Mouse (Mus musculus) 3134 (cell line): Measurements from ENCODE around the gene Pip5k1c.

Experiments
- DNase-seq: peaks from one replicate; pipeline ENCODE4 v3.0.0-alpha.2; 2011; ENCODE audit warnings: low spot score; ENCODE audit not compliant: insufficient read length; ENCODE audit errors: extremely low read depth

Gene Pip5k1c

DNA sequence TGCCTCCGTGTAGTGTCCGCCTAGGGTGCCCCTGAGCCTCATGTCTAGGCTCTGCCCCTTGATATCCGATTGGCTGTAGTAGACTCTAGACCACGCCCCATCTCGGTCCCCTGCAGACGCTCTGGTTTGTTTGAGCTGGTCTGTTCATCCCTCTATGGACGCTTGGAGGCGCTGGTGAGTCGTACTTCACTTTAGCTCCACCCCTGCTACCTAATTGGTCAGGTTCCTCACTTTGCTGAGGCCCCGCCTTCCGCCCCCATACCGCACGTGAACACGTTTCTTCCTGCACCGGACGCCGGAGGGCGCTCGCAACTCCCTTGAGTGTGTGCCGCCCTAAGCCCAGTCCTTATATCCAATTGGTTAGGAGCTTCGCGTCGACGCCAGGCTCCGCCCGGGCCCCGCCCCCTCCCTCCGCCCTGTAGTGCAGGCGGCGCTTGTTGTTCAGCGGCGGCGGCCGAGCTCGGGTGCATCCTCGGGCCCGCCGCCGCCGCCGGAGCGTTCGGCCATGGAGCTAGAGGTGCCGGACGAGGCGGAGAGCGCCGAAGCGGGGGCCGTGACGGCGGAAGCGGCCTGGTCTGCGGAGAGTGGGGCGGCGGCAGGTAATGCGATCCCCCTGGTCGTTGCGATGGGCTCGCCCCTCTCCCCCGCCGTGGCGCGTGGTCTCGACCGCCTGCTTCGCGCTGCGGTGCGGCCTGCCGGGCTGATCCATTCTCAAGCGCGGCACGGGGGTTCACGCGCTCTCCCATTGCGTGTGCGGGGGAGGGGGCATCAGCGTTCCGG, at the start of gene Pip5k1c:
Pip5k1c (plus strand) TSS at position 410 of the 780 bp plus-strand sequence.
- peak; percentile 100 for DNase-seq

DNA sequence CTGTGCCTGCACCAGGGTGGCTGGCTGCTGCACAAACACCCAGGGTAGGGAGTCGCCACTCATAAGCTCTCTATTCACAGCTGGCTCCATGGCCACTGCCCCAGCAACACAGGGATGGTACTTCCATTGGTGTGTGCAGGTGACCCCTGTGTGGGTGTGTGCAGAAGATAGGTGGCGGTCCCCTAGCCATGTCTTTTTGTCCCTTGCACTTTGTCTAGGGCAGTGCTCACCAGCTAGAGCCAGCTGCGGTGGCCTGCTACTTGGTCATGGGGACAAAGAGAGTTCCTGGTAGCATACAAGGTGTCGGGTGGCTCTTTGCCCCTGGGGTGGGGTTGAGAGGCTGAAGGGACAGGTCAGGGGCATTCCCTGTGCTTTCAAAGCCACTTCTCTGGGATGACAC, 48.6 kb upstream of the Pip5k1c start:
- DNase-seq = no peak

DNA sequence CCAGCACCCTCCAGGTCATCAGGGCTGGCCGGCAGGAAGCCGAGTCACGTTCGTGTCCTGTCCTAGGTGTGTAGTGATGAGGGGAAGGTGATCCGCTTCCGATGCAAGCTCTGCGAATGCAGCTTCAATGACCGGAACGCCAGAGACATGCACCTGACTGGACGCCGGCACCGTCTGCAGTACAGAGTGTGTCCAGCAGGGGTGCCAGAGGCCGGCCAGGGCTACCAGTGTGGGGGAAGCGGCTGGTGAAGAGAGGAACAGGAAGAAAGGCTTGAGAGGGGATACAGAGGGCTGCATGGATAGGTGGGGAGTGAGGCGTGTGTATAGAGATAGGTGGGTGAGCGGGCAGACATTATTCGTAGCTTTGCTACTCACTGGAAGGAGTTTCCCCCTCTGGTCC, 48.2 kb upstream of the Pip5k1c start:
- DNase-seq = peak; percentile 68

DNA sequence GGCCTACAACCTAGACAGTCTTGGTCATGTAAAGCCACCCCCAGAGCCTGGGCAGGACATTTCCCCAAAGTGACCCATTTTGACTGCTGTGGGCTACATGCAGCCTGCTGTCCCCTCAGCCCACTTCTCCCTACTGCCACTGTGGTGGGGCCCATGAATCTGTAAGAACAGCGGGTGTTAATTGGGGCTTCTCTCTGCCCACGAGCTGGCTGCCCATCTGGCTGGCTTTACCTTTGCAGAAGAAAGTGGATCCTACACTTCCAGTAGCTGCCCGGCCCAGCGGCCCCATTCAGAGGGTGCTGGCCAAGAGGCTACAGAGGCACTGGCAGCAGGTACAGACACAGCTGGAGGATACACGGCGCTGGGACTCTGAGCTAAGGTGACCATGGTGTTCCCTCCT, 47.6 kb upstream of the Pip5k1c start:
- DNase-seq = no peak

DNA sequence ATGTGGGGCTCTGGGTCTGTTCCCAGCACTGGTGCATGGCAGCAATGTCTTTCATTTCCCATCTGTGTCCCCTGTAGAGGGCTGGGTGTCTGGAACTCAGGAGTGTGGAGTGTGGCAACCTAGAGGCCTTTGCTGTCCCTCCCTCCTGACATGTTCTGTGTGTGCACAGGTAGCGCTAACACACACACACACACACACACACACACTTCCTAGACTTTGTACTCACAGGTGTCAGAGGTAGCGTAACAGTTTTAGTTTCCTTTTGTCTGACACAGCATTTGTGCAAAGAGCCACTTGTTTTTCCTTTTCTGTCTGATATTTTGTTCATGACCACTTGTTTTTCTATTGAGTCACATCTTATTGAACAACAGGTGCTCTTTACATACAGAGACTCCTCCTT, 45.0 kb upstream of the Pip5k1c start:
- DNase-seq = no peak

DNA sequence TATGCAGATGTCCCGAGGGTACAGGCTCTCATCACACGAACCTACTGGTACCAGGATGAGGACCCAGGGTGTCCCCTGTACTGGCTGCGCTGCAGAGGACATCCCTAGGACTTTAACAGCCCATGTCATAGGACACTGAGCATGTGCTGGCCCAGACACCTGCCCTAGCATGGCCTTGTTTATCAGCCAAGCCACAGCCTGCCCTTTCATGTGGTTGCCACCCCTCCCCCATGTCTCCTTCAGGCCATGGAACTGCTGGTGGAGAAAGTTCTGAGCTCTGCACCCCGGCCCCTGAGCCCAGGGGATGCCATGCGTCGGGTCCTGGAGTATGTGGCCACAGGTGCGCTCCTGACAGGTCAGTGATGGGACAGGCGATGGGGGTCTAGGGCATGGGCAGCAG, 43.3 kb upstream of the Pip5k1c start:
- DNase-seq = no peak

DNA sequence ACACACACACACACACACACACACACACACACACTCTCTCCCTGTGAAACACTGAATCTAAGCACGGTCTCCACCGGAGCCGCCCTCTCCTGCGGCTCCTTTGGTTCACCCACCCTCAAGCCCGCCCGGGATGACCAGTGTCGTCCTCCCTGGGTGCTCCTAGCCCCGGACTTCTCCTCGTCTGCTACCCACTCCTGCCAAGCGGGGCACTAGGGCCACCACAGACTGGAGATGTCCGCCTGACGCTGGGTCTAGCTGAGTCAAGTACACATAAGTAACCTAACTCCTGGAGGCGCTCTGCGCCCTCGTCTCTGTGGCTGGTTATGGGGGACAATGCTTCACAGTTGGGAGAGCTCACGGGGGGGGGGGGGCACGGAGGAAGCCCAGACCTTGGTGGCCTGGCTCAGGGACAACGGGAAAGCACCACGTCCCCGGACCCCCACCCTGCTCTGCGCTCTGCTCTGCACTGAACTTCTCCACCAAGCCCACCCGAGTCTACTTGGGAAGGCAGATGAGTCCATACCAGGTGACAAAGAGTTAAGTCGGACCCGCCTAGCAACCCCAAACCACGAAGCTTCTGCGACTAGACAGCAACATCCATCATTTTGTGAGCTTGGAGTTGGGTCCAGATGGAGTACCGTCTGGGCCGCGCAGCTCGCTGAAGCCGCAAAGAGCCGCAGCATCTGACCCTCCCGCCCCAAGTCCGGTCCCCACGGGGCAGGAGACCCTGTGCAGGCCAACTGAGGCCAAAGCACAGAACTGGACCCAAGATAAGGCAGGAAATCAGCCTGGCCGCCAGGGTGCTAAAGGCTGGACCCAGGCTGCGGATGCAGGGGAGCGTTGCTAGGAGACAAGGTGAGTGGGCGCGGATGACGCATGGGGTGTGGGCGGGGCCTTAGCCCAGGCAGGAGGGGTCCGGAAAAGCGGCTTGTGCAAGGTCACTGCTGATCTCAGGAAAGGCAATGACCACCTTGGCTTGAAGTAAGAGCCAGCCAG, 40.0 kb upstream of the Pip5k1c start, which contains the start of gene Matk:
Matk (plus strand) TSS at position 512 of the 996 bp plus-strand sequence.
- DNase-seq = no peak

DNA sequence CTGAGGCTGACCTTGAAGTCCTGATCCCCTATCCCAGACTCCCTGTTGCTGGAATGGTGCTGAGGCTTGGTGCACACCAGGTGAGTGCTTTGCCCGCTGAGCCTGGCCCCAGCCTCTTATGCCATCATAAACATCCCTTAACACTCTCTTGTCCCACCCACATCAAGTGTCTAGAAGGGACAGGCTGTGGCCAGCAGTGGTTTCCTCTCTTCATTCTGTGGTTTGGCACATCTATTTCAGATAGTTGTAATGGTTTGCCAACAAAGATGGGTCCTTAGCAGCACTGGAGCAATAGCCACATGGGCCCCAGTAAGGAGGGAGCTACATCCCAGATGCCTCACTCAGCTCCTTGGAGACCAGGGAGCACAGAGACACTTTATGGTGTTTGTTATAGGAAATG, 37.9 kb upstream of the Pip5k1c start:
- no peak for DNase-seq

DNA sequence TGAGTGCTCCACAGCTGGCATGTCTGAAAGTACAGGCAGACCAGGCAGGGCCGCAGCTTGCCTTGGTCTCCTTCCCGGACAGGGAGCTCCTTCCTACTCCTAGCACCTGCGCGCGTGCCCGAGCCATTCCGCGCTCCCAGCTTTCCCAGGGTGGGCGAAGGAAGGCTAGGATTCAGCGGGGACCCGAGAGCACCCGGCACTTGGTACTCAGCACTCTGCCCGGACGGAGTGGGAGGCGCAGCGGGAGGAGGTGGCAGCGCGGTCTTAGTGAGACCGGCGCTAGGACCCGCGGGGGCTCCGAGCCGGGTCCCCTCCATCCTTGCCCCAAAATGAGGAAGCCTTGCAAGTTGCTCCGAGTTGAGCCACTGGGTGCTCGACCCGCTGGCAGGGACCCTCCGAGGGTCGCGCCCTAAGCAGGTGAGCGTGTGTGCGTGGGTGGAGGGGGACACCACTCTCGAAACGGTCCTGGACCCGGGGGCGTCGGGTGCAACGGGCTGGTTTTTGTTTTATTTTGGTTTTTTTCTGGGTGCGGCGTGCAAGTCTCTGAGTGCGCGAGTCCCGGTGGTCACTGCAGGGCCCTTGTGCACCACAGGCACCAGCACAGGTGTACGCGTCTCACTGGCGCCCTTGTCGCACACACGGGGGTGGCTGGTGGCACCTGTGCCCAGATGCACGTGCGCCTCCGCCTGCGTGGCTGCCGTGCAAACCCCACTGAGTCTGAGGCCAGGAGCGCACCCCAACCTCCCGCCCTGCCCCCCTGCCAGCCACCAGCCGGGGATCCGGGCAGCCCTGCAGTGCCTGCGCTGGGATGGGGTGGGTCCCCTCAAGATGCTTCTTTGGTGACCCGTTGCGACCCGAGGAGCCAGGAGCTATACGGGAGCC, 35.4 kb upstream of the Pip5k1c start:
- no peak for DNase-seq

DNA sequence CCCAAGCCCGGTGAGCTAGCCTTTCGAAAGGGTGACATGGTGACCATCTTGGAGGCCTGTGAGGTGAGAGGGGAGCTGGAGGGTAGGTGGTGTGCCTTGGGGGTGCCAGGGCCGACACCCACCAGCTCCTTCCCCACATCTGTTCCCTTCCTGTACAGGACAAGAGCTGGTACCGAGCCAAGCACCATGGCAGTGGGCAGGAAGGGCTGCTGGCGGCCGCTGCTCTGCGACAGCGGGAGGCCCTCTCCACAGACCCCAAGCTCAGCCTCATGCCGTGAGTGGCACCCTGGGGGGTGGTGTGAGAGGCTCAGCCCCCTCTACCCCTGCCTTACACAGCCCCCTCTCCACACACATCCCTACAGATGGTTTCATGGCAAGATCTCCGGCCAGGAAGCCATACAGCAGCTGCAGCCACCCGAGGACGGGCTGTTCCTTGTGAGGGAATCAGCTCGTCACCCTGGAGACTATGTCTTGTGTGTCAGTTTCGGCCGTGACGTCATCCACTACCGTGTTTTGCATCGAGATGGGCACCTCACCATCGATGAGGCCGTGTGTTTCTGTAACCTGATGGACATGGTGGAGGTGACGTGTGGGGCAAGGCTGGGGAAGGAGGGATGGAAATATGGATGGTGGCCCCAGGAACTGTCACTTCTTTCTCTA, 33.4 kb upstream of the Pip5k1c start:
- DNase-seq = no peak

DNA sequence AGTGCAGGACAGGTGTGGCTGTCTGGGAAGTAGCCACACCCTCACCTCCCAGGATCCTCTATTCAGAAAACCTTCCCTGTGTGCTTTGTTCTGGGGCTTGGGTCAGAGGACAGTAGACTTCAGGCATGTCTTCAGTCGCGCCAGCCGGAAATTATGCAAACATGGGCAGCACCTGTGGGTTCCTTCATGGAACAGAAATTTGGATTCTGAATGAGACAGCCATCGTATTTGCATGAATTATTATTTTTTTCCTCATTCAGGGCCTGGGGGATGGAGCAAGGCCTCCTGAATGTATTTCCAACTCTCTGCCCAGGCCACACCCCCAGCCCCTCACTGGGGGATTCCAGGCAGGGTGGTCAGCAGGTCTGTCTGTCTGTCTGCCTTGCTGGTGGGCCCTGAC, 31.7 kb upstream of the Pip5k1c start:
- DNase-seq = no peak

DNA sequence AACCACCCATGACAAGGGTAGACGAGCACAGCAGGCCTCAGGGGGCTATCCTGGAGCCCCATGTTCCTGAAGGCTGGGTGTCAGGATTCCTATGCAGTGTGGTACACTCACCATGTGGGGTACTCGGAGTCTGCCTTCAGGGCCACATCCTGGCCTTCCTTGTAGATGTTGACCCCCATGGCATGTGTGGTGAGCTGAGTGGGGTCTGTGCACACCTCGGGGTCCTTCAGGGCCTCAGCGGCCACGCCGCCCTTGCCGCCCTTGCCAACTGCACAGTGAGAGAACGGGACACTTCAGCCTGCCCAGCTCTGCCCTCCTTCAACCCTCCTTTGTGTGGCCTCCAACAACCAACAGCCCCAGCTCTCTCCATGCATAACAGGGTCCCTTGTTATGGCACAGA, 27.2 kb upstream of the Pip5k1c start:
- no peak for DNase-seq

DNA sequence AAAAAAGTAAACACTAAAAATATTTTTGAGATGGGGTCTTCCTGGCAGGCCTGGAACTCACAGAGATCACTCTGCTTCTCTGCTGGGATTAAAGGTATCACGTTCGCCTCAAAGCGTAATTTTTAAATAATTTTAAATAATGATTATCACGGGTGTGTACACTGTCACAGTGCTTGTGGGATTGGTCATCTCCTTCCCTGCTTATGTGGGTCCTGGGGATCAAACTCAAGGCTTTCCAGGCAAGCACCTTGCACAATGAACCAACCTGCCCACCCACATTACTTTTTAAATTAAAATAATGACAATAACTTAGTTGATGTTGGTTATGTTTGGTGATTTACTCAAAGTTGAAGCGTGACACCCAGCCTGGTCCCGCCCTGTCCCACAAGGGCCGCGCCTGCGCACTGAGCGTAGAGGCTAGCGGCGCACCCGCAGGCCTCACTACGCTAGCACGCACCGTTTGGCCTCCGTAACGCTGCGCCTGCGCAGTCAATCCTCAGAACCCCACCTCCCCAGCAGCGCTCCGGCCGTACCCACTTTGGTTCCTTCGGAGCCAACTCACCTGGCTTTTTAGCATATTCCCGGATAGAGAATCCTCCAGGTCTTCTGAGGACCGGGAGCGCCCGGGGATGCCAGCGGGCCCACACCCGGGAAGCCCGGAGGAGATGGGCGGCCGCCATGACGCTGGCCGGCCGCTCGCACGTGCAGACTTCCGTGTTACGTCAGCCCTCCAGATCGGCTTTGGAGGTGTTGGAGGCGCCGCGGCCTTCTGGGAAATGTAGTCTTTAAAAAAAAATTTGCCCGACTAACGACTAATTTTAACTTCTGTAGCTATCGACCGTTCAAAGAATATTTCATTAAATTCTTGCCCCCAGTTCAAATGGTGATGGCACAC, 26.3 kb upstream of the Pip5k1c start, which contains the start of the genes Mrpl54 and Apba3:
Mrpl54 (minus strand) TSS at position 724 of the 895 bp plus-strand sequence.
Apba3 (plus strand) TSS at position 750 of the 895 bp plus-strand sequence.
- DNase-seq = peak; percentile 97

DNA sequence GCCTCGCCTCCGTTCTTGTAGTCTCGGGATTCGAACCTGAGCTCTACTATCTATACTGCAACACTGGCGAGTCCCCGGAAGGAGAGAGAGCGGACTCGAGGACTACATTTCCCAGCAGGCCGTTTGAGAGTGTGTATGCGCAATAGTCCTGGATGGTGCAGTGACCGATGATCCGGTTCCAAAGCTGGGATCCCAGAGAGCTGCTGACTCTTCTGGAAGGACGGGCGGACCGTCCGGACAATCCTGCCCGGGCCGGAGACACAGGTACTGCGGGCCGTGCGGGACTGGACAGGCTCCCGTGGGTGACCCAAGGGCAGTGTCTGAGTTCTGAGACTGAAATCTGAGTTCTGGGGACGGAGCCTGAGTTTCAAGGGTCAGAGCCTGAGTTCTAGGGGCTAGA, 24.7 kb upstream of the Pip5k1c start:
- peak; percentile 80 for DNase-seq

DNA sequence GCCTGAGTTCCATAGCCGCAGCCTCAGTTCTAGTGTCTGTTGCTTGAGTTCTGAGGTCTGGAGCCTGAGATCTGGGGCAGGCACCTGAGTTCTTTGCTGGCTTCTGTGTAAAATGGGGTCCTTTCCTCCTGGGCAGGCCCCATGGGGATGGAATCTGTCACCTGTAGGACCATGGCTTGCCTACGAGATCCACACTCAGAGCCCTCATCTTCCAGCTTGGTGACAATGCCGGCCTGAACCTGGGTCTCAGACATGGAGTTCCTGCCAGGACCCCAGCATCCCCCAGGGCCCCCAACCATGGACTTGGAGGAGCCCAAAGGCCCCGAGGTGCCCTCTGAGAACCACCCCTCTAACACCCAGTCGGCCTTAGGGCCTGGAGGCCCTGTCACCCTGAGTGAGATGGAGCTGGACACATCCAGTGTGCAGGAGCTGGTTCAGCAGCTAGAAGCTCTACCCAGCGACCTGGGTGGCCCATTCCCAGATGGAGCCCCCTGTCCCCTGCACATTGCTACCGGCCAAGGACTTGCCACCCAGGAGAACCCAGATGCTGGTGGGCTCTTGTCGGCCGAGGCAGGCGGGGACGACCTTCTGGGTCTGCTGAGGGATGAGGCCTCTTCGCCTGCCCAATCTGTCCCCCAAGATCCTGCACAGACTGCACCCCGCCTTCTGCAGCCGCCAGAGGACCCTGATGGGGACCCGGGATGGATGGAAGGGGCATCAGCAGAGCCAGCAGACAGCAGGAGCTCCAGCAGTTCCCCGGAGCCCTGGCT, 23.9 kb upstream of the Pip5k1c start:
- DNase-seq = no peak

DNA sequence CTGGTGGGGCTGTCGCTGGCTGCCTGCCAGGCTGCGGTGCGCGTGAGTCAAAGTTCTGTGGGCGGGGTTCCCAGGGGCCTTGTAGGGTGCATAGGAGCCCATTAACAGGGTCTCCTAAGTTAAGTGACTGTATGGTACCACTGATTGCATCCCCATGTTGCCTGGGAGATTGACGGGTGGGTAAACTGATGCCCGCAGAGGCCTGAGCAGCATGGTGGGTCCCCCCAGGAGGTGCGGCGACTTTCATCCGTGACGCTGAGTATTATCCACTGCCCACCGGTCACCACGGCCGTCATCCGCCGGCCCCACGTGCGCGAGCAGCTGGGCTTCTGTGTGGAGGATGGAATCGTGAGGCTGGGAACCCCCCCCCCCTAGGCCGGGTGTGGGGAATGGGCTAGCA, 20.4 kb upstream of the Pip5k1c start:
- DNase-seq = no peak

DNA sequence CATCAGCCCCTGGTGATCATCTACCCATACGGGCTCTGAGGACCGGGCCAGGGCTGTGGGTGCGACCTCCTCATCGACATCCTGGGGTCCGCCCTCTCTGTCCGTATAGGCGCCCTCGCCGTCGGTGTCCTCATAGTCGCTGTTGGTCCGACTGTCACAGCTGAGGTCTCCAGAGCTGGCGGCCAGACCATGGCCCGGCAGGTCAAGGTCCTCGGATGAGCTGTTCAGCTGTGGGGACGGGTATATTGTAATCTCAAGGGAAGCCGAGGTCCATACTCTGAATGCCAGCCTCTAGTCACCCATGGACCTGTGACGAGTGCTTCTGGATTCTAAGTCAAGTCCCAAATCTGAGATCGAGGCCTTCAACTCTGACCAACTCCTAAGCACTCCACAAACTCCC, 18.9 kb upstream of the Pip5k1c start:
- DNase-seq = no peak

DNA sequence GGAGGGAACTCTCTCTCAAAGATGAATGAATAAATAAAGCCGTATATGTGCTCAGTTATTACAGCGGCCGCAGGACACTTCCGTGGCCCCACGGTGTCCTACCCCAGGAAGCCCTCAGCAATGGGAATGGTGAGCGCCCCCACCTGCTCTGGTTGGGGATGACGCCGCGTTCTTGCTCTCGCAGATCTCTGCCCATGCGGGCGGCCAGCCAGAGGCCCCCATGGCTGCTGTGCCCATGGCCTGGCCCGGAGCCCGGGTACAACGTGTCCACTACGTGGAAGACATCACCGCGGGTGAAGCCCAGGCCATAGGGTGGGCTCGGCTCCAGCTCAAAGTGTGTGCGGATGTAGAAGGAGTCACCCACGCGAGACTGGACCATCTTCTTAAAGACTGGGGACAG, 15.1 kb upstream of the Pip5k1c start:
- DNase-seq = no peak
